Mouse (Mus musculus) testis, adult 2 months (tissue): ENCODE measurements at regions not wholly inside any gene's neighbourhood (a gene's known extent, or its start where the extent isn't known, plus 50 kb on each side); places are given as distances from the start of the nearest gene placed in this dataset.

Experiments
- H3K27ac ChIP-seq: fragments of 200-500 bp; 2 replicates; pipeline ENCODE4 v1.5.1; 2012; ENCODE audit warnings: low read depth, low read length; ENCODE audit not compliant: control insufficient read depth, insufficient read depth
- H3K27me3 ChIP-seq: fragments of 200-500 bp; 2 replicates; pipeline ENCODE4 v1.6.1; 2012; ENCODE audit warnings: mild to moderate bottlenecking, low read length, moderate library complexity; ENCODE audit not compliant: control insufficient read depth, insufficient read depth
- H3K36me3 ChIP-seq: fragments of 200-500 bp; 2 replicates; pipeline ENCODE4 v1.6.1; 2012; ENCODE audit warnings: mild to moderate bottlenecking, low read length; ENCODE audit not compliant: control insufficient read depth, insufficient read depth
- H3K4me1 ChIP-seq: fragments of 200-500 bp; 2 replicates; pipeline ENCODE4 v1.6.1; 2012; ENCODE audit warnings: low read length; ENCODE audit not compliant: control insufficient read depth, insufficient read depth
- H3K4me3 ChIP-seq: fragments of 200-500 bp; 2 replicates; pipeline ENCODE4 v1.5.1; 2012; ENCODE audit warnings: low read depth, mild to moderate bottlenecking, low read length, moderate library complexity, mixed read lengths; ENCODE audit not compliant: control insufficient read depth
- CTCF ChIP-seq: fragments of 200-500 bp; IDR thresholded peaks from 2 replicates; pipeline ENCODE4 v1.5.1; 2012; ENCODE audit warnings: low read depth, mild to moderate bottlenecking, inconsistent platforms, low read length, moderate library complexity; ENCODE audit not compliant: control insufficient read depth, insufficient read depth, insufficient replicate concordance
- POLR2A ChIP-seq: fragments of 200-500 bp; IDR thresholded peaks from 2 replicates; pipeline ENCODE4 v1.6.1; 2012; ENCODE audit warnings: low read depth, mild to moderate bottlenecking, inconsistent platforms, low read length, moderate library complexity; ENCODE audit not compliant: control insufficient read depth

DNA sequence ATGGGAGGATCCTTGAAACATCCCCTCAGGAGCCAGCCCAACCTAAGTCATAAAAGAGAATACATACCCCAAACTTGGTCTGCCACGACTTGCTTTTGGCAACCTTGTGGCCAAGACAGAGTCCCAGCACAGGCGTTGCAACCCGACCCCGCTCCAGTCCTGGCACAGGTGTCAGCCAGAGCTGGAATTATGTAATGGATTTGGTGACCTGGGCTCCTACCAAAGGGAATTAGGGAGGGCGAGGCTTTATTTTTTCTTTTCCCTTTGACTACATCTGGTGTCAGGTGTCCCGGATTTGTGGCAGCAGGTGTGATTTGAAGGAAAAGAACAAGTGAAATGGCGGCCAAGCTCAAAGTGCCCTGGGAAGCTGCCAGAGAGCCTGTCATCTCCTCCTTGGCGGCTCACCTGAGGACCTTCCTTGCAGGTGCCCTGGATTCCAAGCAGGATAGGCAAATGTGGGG is 212.9 kb downstream of the Mef2c start:
- TF ChIP-seq POLR2A (no peak), CTCF (no peak)
- no peaks in the 10 kb centered on the region for H3K36me3 ChIP-seq
- H3K27me3 ChIP-seq: peaks cover 15% of the 10 kb centered on the region
- no peak overlapping the region for H3K27ac ChIP-seq
- H3K4me1 ChIP-seq: peaks cover 10% of the 10 kb centered on the region
- H3K4me3 ChIP-seq: no peak overlapping the region

GRCm38 (mm10) chr13:83717686-83718210 is 213.9 kb downstream of the Mef2c start:
- Histone ChIP-seq H3K4me3 (no peak overlapping the region), H3K27me3 (peaks cover 15% of the 10 kb centered on the region)

GRCm38 (mm10) chr13:83718431-83719410 is 214.9 kb downstream of the Mef2c start:
- H3K27ac ChIP-seq: no peak overlapping the region
- peaks cover 15% of the 10 kb centered on the region for H3K27me3 ChIP-seq
- no peak overlapping the region for H3K4me3 ChIP-seq
- no peak for TF ChIP-seq CTCF
- no peak for TF ChIP-seq POLR2A
- H3K36me3 ChIP-seq: no peaks in the 10 kb centered on the region
- peaks cover 10% of the 10 kb centered on the region for H3K4me1 ChIP-seq

More at GRCm38 (mm10) chr13:83717686-83718210, 213.9 kb downstream of the Mef2c start:
- Histone ChIP-seq H3K4me1 (peaks cover 10% of the 10 kb centered on the region), H3K27ac (no peak overlapping the region), H3K36me3 (no peaks in the 10 kb centered on the region)
- TF ChIP-seq POLR2A: no peak
- no peak for TF ChIP-seq CTCF

- TF ChIP-seq CTCF (no peak), POLR2A (no peak)
- no peak overlapping the region for H3K4me3 ChIP-seq
- peaks cover 15% of the 10 kb centered on the region for H3K27me3 ChIP-seq
- no peaks in the 10 kb centered on the region for H3K36me3 ChIP-seq
- H3K27ac ChIP-seq: no peak overlapping the region
- H3K4me1 ChIP-seq: peaks cover 10% of the 10 kb centered on the region
These were observed 215.9 kb downstream of the Mef2c start for GRCm38 (mm10) chr13:83719635-83720291.

DNA sequence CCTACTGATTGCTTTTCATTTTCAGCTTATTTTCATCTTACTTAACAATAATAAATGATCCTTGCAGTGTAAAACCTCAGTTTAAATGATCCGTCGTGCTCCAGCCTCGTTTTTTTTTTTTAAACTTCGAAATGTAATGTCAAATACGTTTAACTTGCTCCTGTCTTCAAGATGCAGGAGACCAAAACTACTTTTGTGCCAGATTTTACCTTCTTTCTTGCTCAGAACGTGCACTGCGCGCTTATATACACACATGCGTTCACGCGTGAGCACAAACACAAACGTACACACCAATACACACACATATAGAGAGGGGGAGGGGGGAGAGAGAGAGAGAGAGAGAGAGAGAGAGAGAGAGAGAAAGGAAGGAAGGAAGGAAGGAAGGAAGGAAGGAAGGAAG is 216.5 kb downstream of the Mef2c start:
- peaks cover 14% of the 10 kb centered on the region for H3K27me3 ChIP-seq

GRCm38 (mm10) chr13:83720883-83721371 is 217.1 kb downstream of the Mef2c start:
- Histone ChIP-seq H3K36me3 (no peaks in the 10 kb centered on the region), H3K27ac (no peak overlapping the region), H3K27me3 (peaks cover 12% of the 10 kb centered on the region), H3K4me1 (peaks cover 12% of the 10 kb centered on the region), H3K4me3 (no peak overlapping the region)
- TF ChIP-seq CTCF: no peak
- TF ChIP-seq POLR2A: no peak

More for the DNA sequence above, 216.5 kb downstream of the Mef2c start:
- Histone ChIP-seq H3K36me3 (no peaks in the 10 kb centered on the region), H3K4me3 (no peak overlapping the region), H3K4me1 (peaks cover 12% of the 10 kb centered on the region), H3K27ac (no peak overlapping the region)
- no peak for TF ChIP-seq POLR2A

- Histone ChIP-seq H3K4me3 (no peak overlapping the region), H3K36me3 (no peaks in the 10 kb centered on the region), H3K27me3 (peaks cover 12% of the 10 kb centered on the region), H3K27ac (no peak overlapping the region), H3K4me1 (peaks cover 9% of the 10 kb centered on the region)
- TF ChIP-seq CTCF: no peak
- no peak for TF ChIP-seq POLR2A
These were observed 217.7 kb downstream of the Mef2c start for GRCm38 (mm10) chr13:83721563-83721962.
